Mouse (Mus musculus): ENCODE results near the gene Svop. TPM values are rescaled to one million over a fixed set of nuclear protein-coding genes. Genes with fewer than 3 reads are reported as not detected.

The Svop gene
- polyA plus RNA-seq, 1 experiment from 2014 or later, result 83.2 TPM

DNA sequence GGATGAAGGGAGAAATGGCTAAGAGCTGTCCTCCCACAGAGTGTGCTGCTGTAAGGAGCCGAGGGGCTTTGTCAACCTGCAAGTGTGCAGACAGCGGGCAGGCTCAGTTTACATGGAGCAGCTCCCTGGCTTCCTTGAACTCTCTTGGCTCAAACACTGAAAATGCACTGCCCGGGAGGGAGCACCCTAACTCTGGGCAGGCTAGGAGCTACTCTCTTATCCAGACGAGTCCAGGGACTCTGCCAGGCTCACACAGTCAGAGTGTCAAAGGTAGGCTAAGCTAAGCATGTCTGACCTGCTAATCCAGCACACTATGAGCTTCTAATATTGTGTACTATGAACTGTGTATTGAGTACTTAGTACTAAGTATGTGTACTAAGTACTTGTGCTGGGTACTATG, 84.4 kb downstream of the Svop start:
- H3K4me2 ChIP-seq, result no peak overlapping the region
- H3K4me3 ChIP-seq, result no peak overlapping the region
- H3K36me3 ChIP-seq, result no peaks in the 10 kb centered on the region
- WGBS, result 85% methylated on average over 4 of the region's 4 CpGs
- no peaks in the 10 kb centered on the region for H3K9me3 ChIP-seq
- H3K27me3 ChIP-seq, result no peaks in the 10 kb centered on the region
- H3K9ac ChIP-seq, result no peak overlapping the region
- 0 out of 2 replicates have a peak, but pooled peaks cover 5% of the 10 kb centered on the region for H3K4me1 ChIP-seq (replicated peaks)
- H3K27ac ChIP-seq, result no peak overlapping the region
- no peak for ATAC-seq (ENCODE audit: low FRiP score)

GRCm38 (mm10) chr5:114005100-114005499, 86.3 kb downstream of the Svop start:
- ATAC-seq (ENCODE audit: low FRiP score), result no peak
- Histone ChIP-seq H3K36me3 (no peaks in the 10 kb centered on the region), H3K4me1 (replicated peaks) (0 out of 2 replicates have a peak, but pooled peaks cover 5% of the 10 kb centered on the region), H3K9me3 (no peaks in the 10 kb centered on the region), H3K4me3 (no peak overlapping the region), H3K4me2 (no peak overlapping the region), H3K9ac (no peak overlapping the region), H3K27me3 (no peaks in the 10 kb centered on the region), H3K27ac (no peak overlapping the region)
- WGBS, result 82% methylated on average over 5 of the region's 5 CpGs

- no peaks in the 10 kb centered on the region for H3K27me3 ChIP-seq
- H3K4me2 ChIP-seq, result no peak overlapping the region
- no peak overlapping the region for H3K9ac ChIP-seq
- no peak overlapping the region for H3K27ac ChIP-seq
- no peak for ATAC-seq (ENCODE audit: low FRiP score)
- 70% methylated on average over 11 of the region's 11 CpGs for WGBS
- H3K9me3 ChIP-seq, result no peaks in the 10 kb centered on the region
- H3K4me3 ChIP-seq, result no peak overlapping the region
- 0 out of 2 replicates have a peak, but pooled peaks cover 5% of the 10 kb centered on the region for H3K4me1 ChIP-seq (replicated peaks)
- H3K36me3 ChIP-seq, result no peaks in the 10 kb centered on the region
These were observed 86.8 kb downstream of the Svop start for GRCm38 (mm10) chr5:114004573-114004972.

DNA sequence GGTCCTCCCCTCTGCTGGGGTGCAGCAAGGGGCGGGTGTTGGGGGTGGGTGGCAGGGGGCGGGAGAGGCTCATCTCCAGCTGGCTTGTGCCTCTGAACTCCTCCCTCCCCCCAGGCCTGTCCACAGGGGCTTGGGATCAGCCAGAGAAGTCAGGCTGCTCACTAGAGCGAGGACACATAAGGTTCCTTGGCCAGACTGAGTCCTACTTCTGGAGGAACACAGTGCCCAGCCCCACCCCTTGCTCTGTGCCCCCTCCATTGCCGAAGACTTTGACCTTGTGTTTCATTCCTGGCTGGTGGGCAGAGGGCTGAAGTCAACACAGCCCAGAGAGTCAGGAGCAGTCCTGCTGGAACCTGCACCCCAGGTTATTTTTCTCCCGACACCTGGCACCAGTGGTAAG, 87.8 kb downstream of the Svop start, which contains the start of gene Dao:
Gene Dao (plus strand): TSS at position 162 of the 400 bp plus-strand sequence.
- Histone ChIP-seq H3K27ac (no peak within 1 kb of the TSS), H3K36me3 (no peaks in the 10 kb centered on the region), H3K4me1 (replicated peaks) (0 out of 2 replicates have a peak, but pooled peaks cover 5% of the 10 kb centered on the region), H3K4me3 (no peak within 1 kb of the TSS), H3K27me3 (no peaks in the 10 kb centered on the region), H3K4me2 (no peak within 1 kb of the TSS), H3K9ac (no peak within 1 kb of the TSS), H3K9me3 (no peaks in the 10 kb centered on the region)
- ATAC-seq (ENCODE audit: low FRiP score), result no peak
- 83% methylated on average over 3 of the region's 5 CpGs for WGBS

DNA sequence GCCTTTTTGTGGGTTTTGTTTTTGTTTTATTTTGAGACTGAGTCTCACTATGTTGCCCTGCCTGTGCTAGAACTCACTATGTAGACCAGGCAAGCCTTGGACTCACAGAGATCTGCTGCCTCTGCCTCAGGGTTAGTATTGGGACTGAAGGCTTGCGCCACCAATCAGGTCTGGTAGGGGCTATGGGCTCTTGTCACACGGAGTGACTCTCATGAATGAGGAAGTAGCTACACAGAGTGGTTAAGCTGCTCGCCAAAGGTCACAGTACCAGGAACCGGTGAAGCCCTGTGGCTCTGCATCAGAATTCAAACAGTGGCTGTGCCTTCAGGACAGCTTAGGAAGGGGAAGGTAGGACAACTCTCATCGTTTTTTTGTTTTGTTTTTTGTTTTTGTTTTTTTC, 92.0 kb downstream of the Svop start:
- H3K27me3 ChIP-seq, result no peaks in the 10 kb centered on the region
- H3K4me3 ChIP-seq, result no peak overlapping the region
- no peaks in the 10 kb centered on the region for H3K36me3 ChIP-seq
- no peaks in the 10 kb centered on the region for H3K9me3 ChIP-seq
- WGBS, result 69% methylated on average over 5 of the region's 5 CpGs
- H3K9ac ChIP-seq, result no peak overlapping the region
- H3K4me2 ChIP-seq, result no peak overlapping the region
- H3K27ac ChIP-seq, result no peak overlapping the region
- peaks cover 4% of the 10 kb centered on the region for H3K4me1 ChIP-seq (replicated peaks)
- ATAC-seq (ENCODE audit: low FRiP score), result no peak

GRCm38 (mm10) chr5:113996458-113996857, 94.9 kb downstream of the Svop start:
- ATAC-seq (ENCODE audit: low FRiP score), result no peak
- H3K4me1 ChIP-seq (replicated peaks), result peaks cover 23% of the 10 kb centered on the region
- WGBS, result 61% methylated on average over 2 of the region's 2 CpGs
- no peaks in the 10 kb centered on the region for H3K36me3 ChIP-seq
- H3K27ac ChIP-seq, result no peak overlapping the region
- no peaks in the 10 kb centered on the region for H3K27me3 ChIP-seq
- H3K9ac ChIP-seq, result 0 out of 2 replicates have a peak overlapping the region, but pooled peaks have one; percentile 35
- no peak overlapping the region for H3K4me2 ChIP-seq
- H3K4me3 ChIP-seq, result no peak overlapping the region
- no peaks in the 10 kb centered on the region for H3K9me3 ChIP-seq

DNA sequence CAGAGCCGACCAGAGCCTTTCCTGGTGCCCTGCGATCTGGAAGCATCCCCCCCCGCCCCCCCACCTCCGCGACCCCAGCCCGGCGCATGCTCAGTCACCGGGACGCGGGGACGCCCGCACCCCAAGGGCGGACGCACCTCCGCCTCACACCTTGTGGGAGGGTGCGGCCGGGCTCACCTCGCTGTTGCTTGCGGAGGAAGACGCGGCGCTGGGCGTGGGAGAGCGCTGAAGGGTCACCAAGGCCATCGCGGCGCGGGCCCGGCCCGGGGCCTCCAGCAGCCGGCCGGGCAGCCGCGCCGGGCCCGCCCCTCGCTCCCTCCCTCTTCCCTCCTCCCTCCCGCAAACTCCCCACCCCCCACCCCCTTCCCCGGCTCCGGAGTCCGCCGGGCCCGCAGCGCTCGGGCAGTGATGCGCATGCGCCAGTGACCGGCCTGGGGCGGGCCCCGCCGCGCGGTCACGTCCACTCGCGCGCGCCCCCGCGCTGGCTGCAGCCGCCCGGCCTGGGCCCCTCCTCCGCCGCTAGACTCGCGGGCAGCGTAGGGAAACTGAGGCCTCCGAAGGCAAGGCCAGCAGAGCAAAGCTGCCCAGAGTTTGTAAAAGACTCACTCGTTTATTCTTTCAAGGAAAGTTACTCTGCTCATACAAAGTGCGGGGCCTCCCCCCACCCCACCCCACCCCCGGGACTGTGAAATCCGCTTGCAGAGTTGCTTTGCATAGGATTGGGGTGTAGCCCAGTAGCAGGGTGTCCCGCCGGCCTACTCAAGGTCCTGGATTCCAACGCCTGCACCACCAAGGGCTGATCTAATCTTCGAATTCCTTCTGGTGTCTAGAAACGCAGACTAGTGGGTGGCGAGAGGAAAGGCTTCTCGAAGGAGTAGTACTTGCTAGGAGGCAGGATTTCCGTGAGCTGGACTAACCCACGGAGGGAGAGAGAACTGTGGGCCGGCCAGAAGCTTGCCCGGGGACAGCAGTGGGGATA, 97.6 kb downstream of the Svop start, which contains the start of gene Ssh1:
Gene Ssh1 (minus strand): TSS at position 408 of the 979 bp plus-strand sequence.
- H3K4me3 ChIP-seq, result peak within 1 kb of the TSS; percentile 87
- H3K27ac ChIP-seq, result peak within 1 kb of the TSS; percentile 94

GRCm38 (mm10) chr5:113993031-113993486, 98.3 kb downstream of the Svop start:
- Histone ChIP-seq H3K4me3 (peak overlapping the region; percentile 87), H3K4me1 (replicated peaks) (peaks cover 44% of the 10 kb centered on the region), H3K9ac (peak overlapping the region; percentile 96), H3K4me2 (peak overlapping the region; percentile 84), H3K9me3 (no peaks in the 10 kb centered on the region), H3K27ac (peak overlapping the region; percentile 94), H3K27me3 (no peaks in the 10 kb centered on the region), H3K36me3 (peaks cover 11% of the 10 kb centered on the region)
- WGBS, result 0% methylated on average over 22 of the region's 22 CpGs
- ATAC-seq (ENCODE audit: low FRiP score), result peak; percentile 84

More for the DNA sequence above, 97.6 kb downstream of the Svop start, which contains the start of gene Ssh1:
- Histone ChIP-seq H3K4me2 (peak within 1 kb of the TSS; percentile 84), H3K36me3 (peaks cover 9% of the 10 kb centered on the region), H3K27me3 (no peaks in the 10 kb centered on the region), H3K9ac (peak within 1 kb of the TSS; percentile 96), H3K4me1 (replicated peaks) (peaks cover 44% of the 10 kb centered on the region), H3K9me3 (no peaks in the 10 kb centered on the region)
- ATAC-seq (ENCODE audit: low FRiP score), result peak; percentile 91
- 1% methylated on average over 67 of the region's 83 CpGs for WGBS

DNA sequence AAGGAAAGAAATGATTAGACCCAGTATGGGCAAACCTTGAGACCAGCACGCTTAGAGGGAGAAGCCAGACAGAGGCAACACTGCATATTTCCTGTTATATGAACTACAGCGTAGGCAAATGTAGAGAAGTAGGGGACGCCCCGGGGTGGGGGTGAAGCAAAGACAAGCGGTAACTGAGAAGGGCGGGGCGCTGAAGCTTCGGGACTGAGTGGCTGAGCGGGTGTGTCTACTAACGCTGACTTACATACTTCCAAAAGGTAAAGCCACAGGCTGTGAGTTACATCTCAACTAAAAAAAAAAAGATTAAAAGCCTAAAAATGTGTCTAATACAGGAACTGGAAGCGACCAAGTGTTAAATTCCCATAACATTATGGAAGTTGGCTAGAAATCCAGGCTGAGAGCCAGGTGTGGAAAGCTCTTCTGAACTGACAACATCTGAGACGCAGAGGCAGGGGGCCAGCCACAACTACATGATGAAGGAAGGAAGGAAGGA, 99.0 kb downstream of the Svop start:
- 42% methylated on average over 12 of the region's 12 CpGs for WGBS
- peak overlapping the region; percentile 84 for H3K4me2 ChIP-seq
- peaks cover 18% of the 10 kb centered on the region for H3K36me3 ChIP-seq
- H3K27ac ChIP-seq, result peak overlapping the region; percentile 94
- no peaks in the 10 kb centered on the region for H3K27me3 ChIP-seq
- peaks cover 44% of the 10 kb centered on the region for H3K4me1 ChIP-seq (replicated peaks)
- H3K4me3 ChIP-seq, result peak overlapping the region; percentile 87
- no peak for ATAC-seq (ENCODE audit: low FRiP score)
- H3K9me3 ChIP-seq, result no peaks in the 10 kb centered on the region
- H3K9ac ChIP-seq, result peak overlapping the region; percentile 96

DNA sequence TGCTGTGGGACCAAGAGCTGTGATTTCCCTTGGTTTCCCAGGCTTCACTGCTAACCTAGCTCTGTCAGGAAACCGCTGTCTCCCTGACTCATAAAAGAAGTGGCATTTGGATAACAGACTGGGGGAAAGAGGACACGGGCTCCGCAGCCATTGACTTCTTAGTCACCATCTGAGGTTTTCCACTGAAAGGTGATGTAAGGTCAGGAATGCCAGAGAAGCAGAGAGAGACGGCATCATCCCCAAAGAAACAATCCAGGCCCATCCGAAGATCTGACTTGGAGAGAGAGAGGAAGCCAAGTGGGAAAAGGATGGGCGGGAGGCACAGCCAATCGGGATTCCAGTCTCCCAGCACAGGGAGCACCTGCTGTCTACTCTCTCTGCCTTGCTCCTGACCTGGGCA, 100.2 kb downstream of the Svop start:
- no peak for ATAC-seq (ENCODE audit: low FRiP score)
- WGBS, result 75% methylated on average over 7 of the region's 7 CpGs
- Histone ChIP-seq H3K36me3 (peaks cover 26% of the 10 kb centered on the region), H3K27ac (no peak overlapping the region), H3K27me3 (no peaks in the 10 kb centered on the region), H3K4me2 (peak overlapping the region; percentile 84), H3K9ac (peak overlapping the region; percentile 96; the same call in 1 of the 2 replicates), H3K9me3 (no peaks in the 10 kb centered on the region), H3K4me3 (peak overlapping the region; percentile 87; the same call in 1 of the 2 replicates), H3K4me1 (replicated peaks) (peaks cover 51% of the 10 kb centered on the region)

- peaks cover 29% of the 10 kb centered on the region for H3K36me3 ChIP-seq
- H3K27ac ChIP-seq, result no peak overlapping the region
- ATAC-seq (ENCODE audit: low FRiP score), result no peak
- H3K4me1 ChIP-seq (replicated peaks), result peaks cover 56% of the 10 kb centered on the region
- no peaks in the 10 kb centered on the region for H3K27me3 ChIP-seq
- H3K4me2 ChIP-seq, result no peak overlapping the region
- WGBS, result 81% methylated on average over 5 of the region's 5 CpGs
- H3K9me3 ChIP-seq, result no peaks in the 10 kb centered on the region
- no peak overlapping the region for H3K4me3 ChIP-seq
- H3K9ac ChIP-seq, result 0 out of 2 replicates have a peak overlapping the region, but pooled peaks have one; percentile 2
These were observed 100.8 kb downstream of the Svop start for GRCm38 (mm10) chr5:113990593-113990992.

GRCm38 (mm10) chr5:113989437-113990024, 101.8 kb downstream of the Svop start:
- no peak overlapping the region; the same call in 1 of the 2 replicates for H3K9ac ChIP-seq
- ATAC-seq (ENCODE audit: low FRiP score), result no peak
- peaks cover 29% of the 10 kb centered on the region for H3K36me3 ChIP-seq
- 86% methylated on average over 20 of the region's 20 CpGs for WGBS
- H3K4me2 ChIP-seq, result no peak overlapping the region
- no peaks in the 10 kb centered on the region for H3K27me3 ChIP-seq
- H3K4me1 ChIP-seq (replicated peaks), result peaks cover 60% of the 10 kb centered on the region
- H3K27ac ChIP-seq, result no peak overlapping the region
- no peak overlapping the region for H3K4me3 ChIP-seq
- no peaks in the 10 kb centered on the region for H3K9me3 ChIP-seq
